Mouse (Mus musculus) intestine, embryonic 16.5 days (tissue): ENCODE data around the gene Rsbn1l. TPM values are rescaled to one million over a fixed set of nuclear protein-coding genes. Genes with fewer than 3 reads are reported as not detected.

Experiments used
- ATAC-seq: fragments of 200-750 bp; cut with Nextera tagmentation; 2 replicates; pipeline ENCODE4 v1.8.0; 2017; ENCODE audit warnings: moderate TSS enrichment, moderate library complexity
- H3K27ac ChIP-seq: fragments of 300-500 bp; sonication (generic); 2 replicates; pipeline ENCODE4 v1.5.1; 2014; ENCODE audit warnings: mild to moderate bottlenecking, low read length
- H3K27me3 ChIP-seq: fragments of 300-500 bp; sonication (generic); replicated peaks from 2 replicates; pipeline ENCODE4 v1.6.1; 2014; ENCODE audit warnings: low read length, control low read depth, mixed read lengths; ENCODE audit not compliant: control insufficient read depth, insufficient read depth
- H3K36me3 ChIP-seq: fragments of 300-500 bp; sonication (generic); 2 replicates; pipeline ENCODE4 v1.6.1; 2014; ENCODE audit warnings: low read length, control low read depth; ENCODE audit not compliant: control insufficient read depth, insufficient read depth
- H3K4me1 ChIP-seq: fragments of 300-500 bp; sonication (generic); 2 replicates; pipeline ENCODE4 v1.6.1; 2014; ENCODE audit warnings: low read length, control low read depth, mixed read lengths; ENCODE audit not compliant: control insufficient read depth, insufficient read depth
- H3K4me2 ChIP-seq: fragments of 300-500 bp; sonication (generic); 2 replicates; pipeline ENCODE4 v1.6.1; 2014; ENCODE audit warnings: low read depth, low read length, control low read depth
- H3K4me3 ChIP-seq: fragments of 300-500 bp; sonication (generic); 2 replicates; pipeline ENCODE4 v1.5.1; 2014; ENCODE audit warnings: mild to moderate bottlenecking, low read length
- H3K9ac ChIP-seq: fragments of 300-500 bp; sonication (generic); 2 replicates; pipeline ENCODE4 v1.6.1; 2014; ENCODE audit warnings: low read depth, low read length
- H3K9me3 ChIP-seq: fragments of 300-500 bp; sonication (generic); 2 replicates; pipeline ENCODE4 v1.6.1; 2016; ENCODE audit warnings: low read length, control low read depth; ENCODE audit not compliant: control insufficient read depth
- WGBS: fragments of 180-500 bp; shearing (Covaris S2); extraction: QIAGEN DNeasy Blood & Tissue Kit; methylation state at CpG from one replicate; pipeline ENCODE4 v1.1.7; 2014; 5-methylcytosine and 5-hydroxymethylcytosine counted together
- polyA plus RNA-seq: library from polyadenylated mRNA; unstranded; fragments of >200 nt; fragmentation: Nextera tagmentation; extraction: Ambion mirVana; gene quantifications from 2 replicates; pipeline ENCODE4 v1.2.1, GENCODE M21; 2015

Gene Rsbn1l
- polyA plus RNA-seq, 1 experiment from 2014 or later: 3.0 TPM

- WGBS: 82% methylated on average over 3 of the region's 3 CpGs
- no peak overlapping the region for H3K27ac ChIP-seq
- H3K4me1 ChIP-seq: peaks cover 17% of the 10 kb centered on the region
- no peaks in the 10 kb centered on the region for H3K36me3 ChIP-seq
- no peaks in the 10 kb centered on the region for H3K9me3 ChIP-seq
- H3K4me2 ChIP-seq: no peak overlapping the region
- no peak overlapping the region for H3K4me3 ChIP-seq
- ATAC-seq: no peak
- H3K27me3 ChIP-seq: no peaks in the 10 kb centered on the region
- no peak overlapping the region for H3K9ac ChIP-seq
These were observed 13.7 kb downstream of the Rsbn1l start for GRCm38 (mm10) chr5:20942523-20942922.

- Histone ChIP-seq H3K4me1 (peaks cover 11% of the 10 kb centered on the region), H3K27ac (no peak overlapping the region), H3K27me3 (no peaks in the 10 kb centered on the region), H3K9ac (no peak overlapping the region), H3K4me3 (no peak overlapping the region), H3K9me3 (no peaks in the 10 kb centered on the region), H3K36me3 (no peaks in the 10 kb centered on the region), H3K4me2 (no peak overlapping the region)
- ATAC-seq: peak; percentile 76
- 35% methylated on average over 5 of the region's 5 CpGs for WGBS
These were observed 15.0 kb downstream of the Rsbn1l start for GRCm38 (mm10) chr5:20941205-20941604.

- H3K9me3 ChIP-seq: no peaks in the 10 kb centered on the region
- no peak overlapping the region for H3K4me3 ChIP-seq
- no peaks in the 10 kb centered on the region for H3K36me3 ChIP-seq
- H3K27ac ChIP-seq: no peak overlapping the region
- H3K27me3 ChIP-seq: no peaks in the 10 kb centered on the region
- H3K4me1 ChIP-seq: peaks cover 11% of the 10 kb centered on the region
- WGBS: 81% methylated on average over 4 of the region's 4 CpGs
- no peak overlapping the region for H3K4me2 ChIP-seq
- ATAC-seq: 0 out of 2 replicates have a peak, but pooled peaks have one; percentile 13
- H3K9ac ChIP-seq: no peak overlapping the region
These were observed 15.5 kb downstream of the Rsbn1l start for GRCm38 (mm10) chr5:20940696-20941095.

GRCm38 (mm10) chr5:20940040-20940571, 16.1 kb downstream of the Rsbn1l start:
- no peaks in the 10 kb centered on the region for H3K27me3 ChIP-seq
- WGBS: 78% methylated on average over 6 of the region's 6 CpGs
- no peak for ATAC-seq
- no peak overlapping the region for H3K27ac ChIP-seq
- no peak overlapping the region for H3K9ac ChIP-seq
- H3K4me3 ChIP-seq: no peak overlapping the region
- no peak overlapping the region for H3K4me2 ChIP-seq
- no peaks in the 10 kb centered on the region for H3K9me3 ChIP-seq
- H3K36me3 ChIP-seq: no peaks in the 10 kb centered on the region
- peaks cover 9% of the 10 kb centered on the region for H3K4me1 ChIP-seq

GRCm38 (mm10) chr5:20938523-20938922, 17.7 kb downstream of the Rsbn1l start:
- Histone ChIP-seq H3K4me3 (no peak overlapping the region), H3K9ac (no peak overlapping the region), H3K27me3 (no peaks in the 10 kb centered on the region), H3K36me3 (no peaks in the 10 kb centered on the region), H3K9me3 (no peaks in the 10 kb centered on the region), H3K4me1 (peaks cover 8% of the 10 kb centered on the region), H3K4me2 (no peak overlapping the region), H3K27ac (no peak overlapping the region)
- WGBS: 82% methylated on average over 5 of the region's 5 CpGs
- ATAC-seq: no peak

GRCm38 (mm10) chr5:20935934-20936333, 20.3 kb downstream of the Rsbn1l start:
- WGBS: 59% methylated on average over 5 of the region's 5 CpGs

GRCm38 (mm10) chr5:20932585-20932984, 23.6 kb downstream of the Rsbn1l start:
- Histone ChIP-seq H3K9me3 (no peaks in the 10 kb centered on the region), H3K4me1 (peaks cover 13% of the 10 kb centered on the region), H3K27me3 (no peaks in the 10 kb centered on the region), H3K27ac (no peak overlapping the region), H3K4me2 (no peak overlapping the region), H3K9ac (no peak overlapping the region), H3K36me3 (no peaks in the 10 kb centered on the region), H3K4me3 (no peak overlapping the region)
- ATAC-seq: no peak
- WGBS: 89% methylated on average over 3 of the region's 3 CpGs

More at GRCm38 (mm10) chr5:20935934-20936333, 20.3 kb downstream of the Rsbn1l start:
- no peak overlapping the region for H3K9ac ChIP-seq
- H3K27ac ChIP-seq: no peak overlapping the region
- no peaks in the 10 kb centered on the region for H3K9me3 ChIP-seq
- no peak overlapping the region for H3K4me2 ChIP-seq
- H3K27me3 ChIP-seq: no peaks in the 10 kb centered on the region
- no peaks in the 10 kb centered on the region for H3K36me3 ChIP-seq
- H3K4me3 ChIP-seq: no peak overlapping the region
- H3K4me1 ChIP-seq: peaks cover 13% of the 10 kb centered on the region; the same call in 1 of the 2 replicates
- no peak for ATAC-seq

GRCm38 (mm10) chr5:20931300-20931699, 24.9 kb downstream of the Rsbn1l start:
- no peaks in the 10 kb centered on the region for H3K27me3 ChIP-seq
- ATAC-seq: peak; percentile 61
- no peak overlapping the region for H3K4me3 ChIP-seq
- 77% methylated on average over 3 of the region's 3 CpGs for WGBS
- H3K4me2 ChIP-seq: no peak overlapping the region
- H3K9me3 ChIP-seq: no peaks in the 10 kb centered on the region
- no peaks in the 10 kb centered on the region for H3K36me3 ChIP-seq
- H3K9ac ChIP-seq: no peak overlapping the region
- H3K27ac ChIP-seq: no peak overlapping the region
- H3K4me1 ChIP-seq: peaks cover 13% of the 10 kb centered on the region

GRCm38 (mm10) chr5:20930430-20930829, 25.8 kb downstream of the Rsbn1l start:
- Histone ChIP-seq H3K27me3 (no peaks in the 10 kb centered on the region), H3K4me2 (no peak overlapping the region), H3K9me3 (no peaks in the 10 kb centered on the region), H3K27ac (no peak overlapping the region; the same call in 1 of the 2 replicates), H3K4me3 (no peak overlapping the region), H3K36me3 (no peaks in the 10 kb centered on the region), H3K9ac (no peak overlapping the region), H3K4me1 (peaks cover 13% of the 10 kb centered on the region)
- no peak for ATAC-seq

- peaks cover 13% of the 10 kb centered on the region for H3K4me1 ChIP-seq
- no peak overlapping the region for H3K9ac ChIP-seq
- no peak overlapping the region for H3K27ac ChIP-seq
- H3K36me3 ChIP-seq: no peaks in the 10 kb centered on the region
- no peak overlapping the region for H3K4me3 ChIP-seq
- no peak for ATAC-seq
- no peak overlapping the region for H3K4me2 ChIP-seq
- H3K9me3 ChIP-seq: no peaks in the 10 kb centered on the region
- WGBS: 61% methylated on average over 6 of the region's 6 CpGs
- no peaks in the 10 kb centered on the region for H3K27me3 ChIP-seq
These were observed 26.5 kb downstream of the Rsbn1l start for GRCm38 (mm10) chr5:20929669-20930151.
